Mouse (Mus musculus) myocyte (in vitro differentiated cells): ENCODE measurements around the gene Gm42417.

ENCODE experiments used
- CEBPB ChIP-seq: IDR thresholded peaks from 2 replicates; pipeline ENCODE4 v1.6.1; 2011; ENCODE audit warnings: mild to moderate bottlenecking, moderate library complexity; ENCODE audit not compliant: poor library complexity, insufficient read depth, severe bottlenecking
- E2F4 ChIP-seq: IDR thresholded peaks from one replicate; pipeline ENCODE4 v1.6.1; 2011; ENCODE audit warnings: mild to moderate bottlenecking, control low read depth, moderate library complexity; ENCODE audit not compliant: insufficient read depth
- MYOD1 ChIP-seq, 3 experiments: IDR thresholded peaks; one replicate each; pipeline ENCODE4 v1.6.1; 2011; ENCODE audit warnings: control low read depth in 2 of 3, low read depth in 2 of 3, mild to moderate bottlenecking in 2 of 3, moderate library complexity in 1 of 3; ENCODE audit not compliant: insufficient read length in 2 of 3, control insufficient read depth in 1 of 3
- MYOG ChIP-seq, 3 experiments: IDR thresholded peaks; one replicate each; pipeline ENCODE4 v1.6.1; 2011; ENCODE audit warnings: control low read depth in 2 of 3, low read depth in 2 of 3, mild to moderate bottlenecking in 2 of 3; ENCODE audit not compliant: insufficient read length in 2 of 3, control insufficient read depth in 1 of 3, insufficient read depth in 1 of 3
- POLR2A ChIP-seq: IDR thresholded peaks from one replicate; pipeline ENCODE4 v1.6.1; 2011; ENCODE audit warnings: low read depth, mild to moderate bottlenecking, control low read depth, moderate library complexity; ENCODE audit not compliant: insufficient read length
- POLR2AphosphoS2 ChIP-seq: IDR thresholded peaks from one replicate; pipeline ENCODE4 v1.6.1; 2011; ENCODE audit warnings: low read depth, control low read depth; ENCODE audit not compliant: insufficient read length
- REST ChIP-seq: IDR thresholded peaks from one replicate; pipeline ENCODE4 v1.6.1; 2011; ENCODE audit warnings: mild to moderate bottlenecking, control low read depth, moderate library complexity; ENCODE audit not compliant: insufficient read depth, insufficient read length
- TCF3 ChIP-seq: IDR thresholded peaks from one replicate; pipeline ENCODE4 v1.6.1; 2011; ENCODE audit warnings: low read depth, control low read depth; ENCODE audit not compliant: insufficient read length
- USF1 ChIP-seq: IDR thresholded peaks from one replicate; pipeline ENCODE4 v1.6.1; 2011; ENCODE audit warnings: low read depth, mild to moderate bottlenecking, control low read depth, moderate library complexity

DNA sequence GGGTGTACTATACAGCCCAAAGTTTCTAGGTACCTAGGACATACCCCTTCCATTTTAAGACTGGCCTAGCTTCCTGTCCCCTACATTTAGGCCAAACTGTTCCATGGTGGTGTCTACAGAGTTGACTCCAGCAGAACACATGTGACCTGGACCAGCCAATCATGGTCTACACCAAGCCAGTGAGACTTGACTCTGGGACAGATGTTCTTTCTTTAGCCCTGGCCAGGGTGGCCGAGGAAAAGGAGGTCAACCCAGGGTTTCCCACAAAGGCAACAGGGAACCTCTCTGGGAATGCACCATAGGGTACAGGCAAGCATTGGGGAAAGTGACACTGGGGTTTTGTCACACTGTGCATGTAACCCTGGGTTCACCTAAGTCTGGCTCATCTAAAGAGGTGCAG, 33.5 kb upstream of the Gm42417 start:
- TF ChIP-seq POLR2A (no peak), E2F4 (no peak), MYOG (IDR thresholded peaks at IDR 0.05; ENCODE audit: control insufficient read depth in 1 of 3, insufficient read depth in 1 of 3, insufficient read length in 2 of 3, low read depth in 2 of 3) (no peak), USF1 (no peak), CEBPB (no peak), REST (no peak), TCF3 (no peak), MYOD1 (IDR thresholded peaks at IDR 0.05; ENCODE audit: control insufficient read depth in 1 of 3, insufficient read length in 2 of 3, low read depth in 2 of 3) (no peak), POLR2AphosphoS2 (no peak)
